Mouse (Mus musculus): ENCODE results near the gene Abhd11. TPM values are rescaled to one million over a fixed set of nuclear protein-coding genes. Genes with fewer than 3 reads are reported as not detected.

Abhd11 gene
- total RNA-seq, 1 experiment from 2014 or later: 32.2 TPM

- ATAC-seq (ENCODE audit: extremely low read depth, insufficient number of reproducible peaks, low FRiP score, poor library complexity, severe bottlenecking): no peak
Observed at GRCm38 (mm10) chr5:134985633-134986297, 23.2 kb upstream of the Abhd11 start, which contains the start of gene Cldn3. TSS of gene Cldn3 (plus strand) at chr5:134986214.

GRCm38 (mm10) chr5:134986298-134987268, 22.4 kb upstream of the Abhd11 start:
- ATAC-seq (ENCODE audit: extremely low read depth, insufficient number of reproducible peaks, low FRiP score, poor library complexity, severe bottlenecking): no peak

- no peak for ATAC-seq (ENCODE audit: extremely low read depth, insufficient number of reproducible peaks, low FRiP score, poor library complexity, severe bottlenecking)
Observed at GRCm38 (mm10) chr5:134989166-134989565, 19.8 kb upstream of the Abhd11 start.

- no peak for ATAC-seq (ENCODE audit: extremely low read depth, insufficient number of reproducible peaks, low FRiP score, poor library complexity, severe bottlenecking)
Observed at GRCm38 (mm10) chr5:134989741-134990140, 19.2 kb upstream of the Abhd11 start.

GRCm38 (mm10) chr5:134992566-134992965, 16.4 kb upstream of the Abhd11 start:
- no peak for ATAC-seq (ENCODE audit: extremely low read depth, insufficient number of reproducible peaks, low FRiP score, poor library complexity, severe bottlenecking)

- no peak for ATAC-seq (ENCODE audit: extremely low read depth, insufficient number of reproducible peaks, low FRiP score, poor library complexity, severe bottlenecking)
Observed at GRCm38 (mm10) chr5:134998359-134998758, 10.6 kb upstream of the Abhd11 start.

GRCm38 (mm10) chr5:134999797-135000196, 9.2 kb upstream of the Abhd11 start:
- ATAC-seq (ENCODE audit: extremely low read depth, insufficient number of reproducible peaks, low FRiP score, poor library complexity, severe bottlenecking): no peak

- no peak for ATAC-seq (ENCODE audit: extremely low read depth, insufficient number of reproducible peaks, low FRiP score, poor library complexity, severe bottlenecking)
Observed at GRCm38 (mm10) chr5:135000751-135001150, 8.2 kb upstream of the Abhd11 start.

GRCm38 (mm10) chr5:135001309-135001708, 7.6 kb upstream of the Abhd11 start:
- ATAC-seq (ENCODE audit: extremely low read depth, insufficient number of reproducible peaks, low FRiP score, poor library complexity, severe bottlenecking): no peak

GRCm38 (mm10) chr5:135002151-135002550, 6.8 kb upstream of the Abhd11 start:
- no peak for ATAC-seq (ENCODE audit: extremely low read depth, insufficient number of reproducible peaks, low FRiP score, poor library complexity, severe bottlenecking)

GRCm38 (mm10) chr5:135007802-135008571, 965 bp upstream of the Abhd11 start:
- no peak for ATAC-seq (ENCODE audit: extremely low read depth, insufficient number of reproducible peaks, low FRiP score, poor library complexity, severe bottlenecking)

- peak; percentile 40 for ATAC-seq (ENCODE audit: extremely low read depth, insufficient number of reproducible peaks, low FRiP score, poor library complexity, severe bottlenecking)
Observed at GRCm38 (mm10) chr5:135009590-135010319, 803 bp downstream of the Abhd11 start.

GRCm38 (mm10) chr5:135010320-135010709, 1.4 kb downstream of the Abhd11 start:
- no peak for ATAC-seq (ENCODE audit: extremely low read depth, insufficient number of reproducible peaks, low FRiP score, poor library complexity, severe bottlenecking)

GRCm38 (mm10) chr5:135010841-135011743, 2.1 kb downstream of the Abhd11 start:
- no peak for ATAC-seq (ENCODE audit: extremely low read depth, insufficient number of reproducible peaks, low FRiP score, poor library complexity, severe bottlenecking)

GRCm38 (mm10) chr5:135011809-135012613, 3.1 kb downstream of the Abhd11 start:
- ATAC-seq (ENCODE audit: extremely low read depth, insufficient number of reproducible peaks, low FRiP score, poor library complexity, severe bottlenecking): no peak

- no peak for ATAC-seq (ENCODE audit: extremely low read depth, insufficient number of reproducible peaks, low FRiP score, poor library complexity, severe bottlenecking)
Observed at GRCm38 (mm10) chr5:135012671-135013441, 3.9 kb downstream of the Abhd11 start.

Measured in neutrophil, adult 5-6 weeks (primary cell).